Mouse (Mus musculus): ENCODE data around the gene Fam241a. TPM values are rescaled to one million over a fixed set of nuclear protein-coding genes. Genes with fewer than 3 reads are reported as not detected.

The Fam241a gene
- polyA plus RNA-seq, 1 experiment from 2014 or later = 11.9 TPM

- Histone ChIP-seq H3K4me2 (replicated peaks) (no peak overlapping the region), H3K9me3 (replicated peaks) (no peaks in the 10 kb centered on the region), H3K27me3 (no peaks in the 10 kb centered on the region), H3K4me1 (peaks cover 13% of the 10 kb centered on the region; the same call in 1 of the 2 replicates), H3K27ac (replicated peaks) (no peak overlapping the region), H3K36me3 (no peaks in the 10 kb centered on the region), H3K4me3 (replicated peaks) (no peak overlapping the region), H3K9ac (no peak overlapping the region)
- no peak for ATAC-seq (ENCODE audit: insufficient number of reproducible peaks, low FRiP score, low TSS enrichment, low read depth)
- WGBS = 91% methylated on average over 4 of the region's 4 CpGs
Observed at GRCm38 (mm10) chr3:127834040-127834439, 62.1 kb downstream of the Fam241a start.

DNA sequence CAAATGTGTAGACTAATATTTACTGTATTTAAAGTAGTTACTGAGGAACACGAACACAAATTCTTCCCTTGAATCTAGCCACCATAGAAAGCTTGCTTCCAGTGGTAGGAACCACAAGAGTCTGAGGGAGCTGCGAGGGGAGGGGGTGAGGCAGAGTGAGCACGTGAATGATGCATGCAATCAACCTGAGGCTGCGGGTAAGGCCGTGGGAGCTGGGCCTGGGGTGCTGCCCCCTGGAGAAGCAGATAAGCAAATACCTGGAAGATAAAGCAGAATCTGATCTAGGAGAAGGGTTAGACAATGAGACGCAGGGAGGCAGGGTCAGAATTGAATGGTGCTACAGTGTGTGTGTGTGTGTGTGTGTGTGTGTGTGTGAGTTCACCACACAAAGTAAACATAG lies 65.0 kb downstream of the Fam241a start:
- Histone ChIP-seq H3K4me2 (replicated peaks) (no peak overlapping the region), H3K4me1 (peaks cover 16% of the 10 kb centered on the region), H3K9ac (no peak overlapping the region), H3K4me3 (replicated peaks) (no peak overlapping the region), H3K27me3 (no peaks in the 10 kb centered on the region), H3K36me3 (no peaks in the 10 kb centered on the region), H3K9me3 (replicated peaks) (no peaks in the 10 kb centered on the region), H3K27ac (replicated peaks) (no peak overlapping the region)
- 58% methylated on average over 6 of the region's 6 CpGs for WGBS
- no peak for ATAC-seq (ENCODE audit: insufficient number of reproducible peaks, low FRiP score, low TSS enrichment, low read depth)

DNA sequence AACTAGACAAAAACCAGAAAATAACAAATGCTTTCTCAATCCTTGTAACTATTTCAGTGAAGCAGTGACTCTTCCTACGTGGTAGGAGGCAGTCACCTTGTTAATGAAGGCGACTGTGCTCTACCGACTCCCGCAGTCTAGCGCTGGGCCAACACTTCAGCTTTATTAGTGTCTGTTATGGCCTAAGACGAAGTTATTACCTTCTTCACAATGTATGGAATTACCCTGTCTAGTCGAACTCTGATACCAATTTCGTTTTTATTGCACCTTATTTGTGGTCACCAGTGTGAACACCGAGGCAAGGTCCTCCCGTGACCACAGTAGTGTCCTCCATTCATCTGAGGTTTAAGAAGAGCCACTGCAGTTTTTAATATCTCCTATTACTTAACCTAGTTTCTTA lies 65.9 kb downstream of the Fam241a start:
- Histone ChIP-seq H3K9me3 (replicated peaks) (no peaks in the 10 kb centered on the region), H3K27ac (replicated peaks) (no peak overlapping the region), H3K36me3 (no peaks in the 10 kb centered on the region), H3K4me3 (replicated peaks) (no peak overlapping the region), H3K4me2 (replicated peaks) (no peak overlapping the region), H3K9ac (no peak overlapping the region), H3K27me3 (no peaks in the 10 kb centered on the region), H3K4me1 (peaks cover 9% of the 10 kb centered on the region)
- 93% methylated on average over 10 of the region's 10 CpGs for WGBS
- ATAC-seq (ENCODE audit: insufficient number of reproducible peaks, low FRiP score, low TSS enrichment, low read depth) = no peak

GRCm38 (mm10) chr3:127827123-127827522 lies 69.0 kb downstream of the Fam241a start:
- Histone ChIP-seq H3K4me2 (replicated peaks) (no peak overlapping the region), H3K27me3 (no peaks in the 10 kb centered on the region), H3K9me3 (replicated peaks) (no peaks in the 10 kb centered on the region), H3K4me3 (replicated peaks) (no peak overlapping the region), H3K27ac (replicated peaks) (no peak overlapping the region), H3K4me1 (peaks cover 9% of the 10 kb centered on the region), H3K9ac (no peak overlapping the region), H3K36me3 (peaks cover 3% of the 10 kb centered on the region; the same call in 1 of the 2 replicates)
- WGBS = 33% methylated on average over 7 of the region's 7 CpGs
- no peak for ATAC-seq (ENCODE audit: insufficient number of reproducible peaks, low FRiP score, low TSS enrichment, low read depth)

- Histone ChIP-seq H3K4me1 (peaks cover 9% of the 10 kb centered on the region), H3K9ac (no peak overlapping the region), H3K27me3 (no peaks in the 10 kb centered on the region), H3K27ac (replicated peaks) (no peak overlapping the region), H3K9me3 (replicated peaks) (no peaks in the 10 kb centered on the region), H3K36me3 (peaks cover 8% of the 10 kb centered on the region; the same call in 1 of the 2 replicates), H3K4me2 (replicated peaks) (no peak overlapping the region), H3K4me3 (replicated peaks) (no peak overlapping the region)
- WGBS = 85% methylated on average over 7 of the region's 7 CpGs
- ATAC-seq (ENCODE audit: insufficient number of reproducible peaks, low FRiP score, low TSS enrichment, low read depth) = no peak
Observed at GRCm38 (mm10) chr3:127826503-127826902, 69.6 kb downstream of the Fam241a start.

DNA sequence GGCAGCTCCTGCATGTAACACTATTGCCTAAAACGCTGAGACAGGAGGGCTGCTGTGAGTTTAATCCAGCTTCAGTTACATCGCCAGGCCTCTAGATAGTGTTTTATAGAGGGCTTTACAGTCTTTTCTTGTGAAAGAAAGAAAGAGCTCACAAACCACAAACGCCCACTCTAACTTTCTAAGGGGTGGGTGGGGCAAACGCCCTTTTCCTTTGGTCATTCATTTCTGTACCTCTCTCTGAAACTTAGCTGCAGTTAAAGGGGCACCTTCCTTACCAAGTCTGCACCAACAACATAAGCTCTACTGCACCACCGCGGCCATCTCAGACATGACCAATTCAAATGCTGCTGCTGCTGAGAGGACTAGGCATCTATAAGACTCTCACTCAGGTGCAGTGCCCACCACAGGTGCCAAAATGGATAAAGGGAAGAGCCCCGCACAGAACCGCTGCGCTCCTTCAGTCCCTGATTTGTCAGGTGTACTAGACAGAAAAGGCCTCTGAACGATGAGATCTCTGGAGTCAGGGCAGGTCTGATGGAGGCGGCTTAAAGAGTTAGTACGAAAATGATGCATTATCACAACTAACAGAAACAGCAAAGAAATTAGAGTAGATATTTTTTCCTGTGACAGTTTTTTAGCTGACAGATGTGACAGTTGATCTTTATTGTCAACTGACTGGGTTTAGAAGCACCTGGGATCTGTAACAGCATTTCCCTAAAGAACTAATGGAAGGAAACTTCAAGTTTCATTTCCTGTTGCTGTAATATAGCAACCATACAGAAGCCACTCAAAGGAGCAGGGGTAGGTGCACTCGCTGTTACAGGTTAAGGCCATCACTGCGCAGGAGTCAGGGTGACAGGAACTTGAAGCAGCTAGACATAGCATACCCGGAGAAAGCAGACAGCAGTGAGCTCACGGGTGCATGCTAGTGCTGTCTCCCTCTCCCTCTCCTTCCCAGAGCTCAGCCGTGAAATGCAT lies 71.9 kb downstream of the Fam241a start:
- ATAC-seq (ENCODE audit: insufficient number of reproducible peaks, low FRiP score, low TSS enrichment, low read depth) = no peak
- Histone ChIP-seq H3K9me3 (replicated peaks) (no peaks in the 10 kb centered on the region), H3K27ac (replicated peaks) (no peak overlapping the region), H3K36me3 (peaks cover 13% of the 10 kb centered on the region; the same call in 1 of the 2 replicates), H3K9ac (no peak overlapping the region), H3K27me3 (no peaks in the 10 kb centered on the region), H3K4me1 (peaks cover 9% of the 10 kb centered on the region), H3K4me3 (replicated peaks) (no peak overlapping the region), H3K4me2 (replicated peaks) (no peak overlapping the region)
- WGBS = 83% methylated on average over 17 of the region's 17 CpGs

GRCm38 (mm10) chr3:127821209-127821608 lies 74.9 kb downstream of the Fam241a start:
- Histone ChIP-seq H3K4me2 (replicated peaks) (no peak overlapping the region), H3K4me3 (replicated peaks) (no peak overlapping the region), H3K27me3 (no peaks in the 10 kb centered on the region), H3K27ac (replicated peaks) (no peak overlapping the region), H3K36me3 (peaks cover 21% of the 10 kb centered on the region), H3K9ac (no peak overlapping the region), H3K9me3 (replicated peaks) (no peaks in the 10 kb centered on the region), H3K4me1 (no peaks in the 10 kb centered on the region)
- 70% methylated on average over 5 of the region's 5 CpGs for WGBS
- ATAC-seq (ENCODE audit: insufficient number of reproducible peaks, low FRiP score, low TSS enrichment, low read depth) = no peak

DNA sequence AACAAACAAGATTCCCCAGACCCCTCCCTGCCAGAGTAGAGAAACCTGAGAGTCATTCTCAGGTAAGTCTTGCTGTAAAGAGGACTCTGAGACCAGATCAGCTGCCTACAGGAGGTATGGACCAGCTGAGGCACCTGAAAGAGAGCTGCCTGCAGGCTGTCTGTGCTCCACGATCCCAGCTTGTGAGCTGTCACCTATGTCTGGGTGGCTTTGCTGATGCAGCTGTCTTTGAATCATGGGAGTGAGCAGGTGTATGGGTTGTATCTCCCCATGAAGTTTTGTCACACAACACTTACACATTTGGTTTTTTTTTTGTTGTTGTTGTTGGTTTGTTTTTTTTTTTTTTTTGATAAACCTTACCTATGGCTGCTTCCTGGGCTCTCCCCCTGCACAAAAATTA lies 75.7 kb downstream of the Fam241a start:
- Histone ChIP-seq H3K27me3 (no peaks in the 10 kb centered on the region), H3K9me3 (replicated peaks) (no peaks in the 10 kb centered on the region), H3K4me1 (no peaks in the 10 kb centered on the region), H3K27ac (replicated peaks) (no peak overlapping the region), H3K4me2 (replicated peaks) (no peak overlapping the region), H3K9ac (no peak overlapping the region), H3K4me3 (replicated peaks) (no peak overlapping the region), H3K36me3 (peaks cover 23% of the 10 kb centered on the region)
- 63% methylated on average over 1 of the region's 1 CpGs for WGBS
- no peak for ATAC-seq (ENCODE audit: insufficient number of reproducible peaks, low FRiP score, low TSS enrichment, low read depth)

Other genes with a start within 250 kb of the Fam241a start
- 1.0 and 2.4 TPM in 2 replicates for gene Alpk1, start 115.8 kb downstream of the Fam241a start, polyA plus RNA-seq (2015; fragmentation: Nextera tagmentation; extraction: Ambion mirVana)
- gene Tifa, start 106.5 kb downstream of the Fam241a start, polyA plus RNA-seq (2015; fragmentation: Nextera tagmentation; extraction: Ambion mirVana) = 3.6 TPM in 2 replicates
- 54.3 and 58.1 TPM in 2 replicates for gene Ap1ar, start 58.8 kb downstream of the Fam241a start, polyA plus RNA-seq (2015; fragmentation: Nextera tagmentation; extraction: Ambion mirVana)

Data from embryonic facial prominence, embryonic 15.5 days (tissue).